Mouse (Mus musculus) embryonic facial prominence, embryonic 14.5 days (tissue): ENCODE measurements around the gene Rdh12. TPM values are rescaled to one million over a fixed set of nuclear protein-coding genes. Genes with fewer than 3 reads are reported as not detected.
"Not testable (repeated sequence)": the region's sequence is repeated elsewhere in the genome, so short reads cannot be mapped to it uniquely, and the experiment has no call there.

Experiments used
- ATAC-seq: fragments of 200-750 bp; cut with Nextera tagmentation; 2 replicates; pipeline ENCODE4 v1.8.0; 2017; ENCODE audit warnings: low read depth, moderate number of reproducible peaks, moderate TSS enrichment
- DNase-seq: peaks from one replicate; pipeline ENCODE4 v3.0.0-alpha.2; 2015; ENCODE audit warnings: low spot score
- H3K27ac ChIP-seq: fragments of 300-500 bp; sonication (generic); replicated peaks from 2 replicates; pipeline ENCODE4 v1.5.1; 2014; ENCODE audit warnings: low read depth, mild to moderate bottlenecking, low read length, moderate library complexity
- H3K27me3 ChIP-seq: fragments of 300-500 bp; sonication (generic); replicated peaks from 2 replicates; pipeline ENCODE4 v1.6.1; 2014; ENCODE audit warnings: low read length; ENCODE audit not compliant: control insufficient read depth, insufficient read depth
- H3K36me3 ChIP-seq: fragments of 300-500 bp; sonication (generic); 2 replicates; pipeline ENCODE4 v1.6.1; 2014; ENCODE audit warnings: low read length, mixed read lengths; ENCODE audit not compliant: control insufficient read depth, insufficient read depth
- H3K4me1 ChIP-seq: fragments of 300-500 bp; sonication (generic); 2 replicates; pipeline ENCODE4 v1.6.1; 2014; ENCODE audit warnings: antibody characterized with exemption, low read length; ENCODE audit not compliant: control insufficient read depth, insufficient read depth
- H3K4me2 ChIP-seq: fragments of 300-500 bp; sonication (generic); 2 replicates; pipeline ENCODE4 v1.6.1; 2014; ENCODE audit warnings: low read depth, mild to moderate bottlenecking, low read length, moderate library complexity, mixed read lengths
- H3K4me3 ChIP-seq: fragments of 300-500 bp; sonication (generic); 2 replicates; pipeline ENCODE4 v1.5.1; 2014; ENCODE audit warnings: low read depth, mild to moderate bottlenecking, low read length
- H3K9ac ChIP-seq: fragments of 300-500 bp; sonication (generic); 2 replicates; pipeline ENCODE4 v1.6.1; 2014; ENCODE audit warnings: low read depth, mild to moderate bottlenecking, low read length, moderate library complexity, mixed read lengths
- H3K9me3 ChIP-seq: fragments of 300-500 bp; sonication (generic); 2 replicates; pipeline ENCODE4 v1.6.1; 2016; ENCODE audit warnings: low read length; ENCODE audit not compliant: control insufficient read depth
- WGBS: fragments of 180-500 bp; shearing (Covaris S2); extraction: QIAGEN DNeasy Blood & Tissue Kit; methylation state at CpG from one replicate; pipeline ENCODE4 v1.1.7; 2014; 5-methylcytosine and 5-hydroxymethylcytosine counted together
- polyA plus RNA-seq: library from polyadenylated mRNA; unstranded; fragments of >200 nt; fragmentation: Nextera tagmentation; extraction: Ambion mirVana; gene quantifications from 2 replicates; pipeline ENCODE4 v1.2.1, GENCODE M21; 2014

Gene Rdh12
- polyA plus RNA-seq, 1 experiment from 2014 or later = 6.9 TPM

DNA sequence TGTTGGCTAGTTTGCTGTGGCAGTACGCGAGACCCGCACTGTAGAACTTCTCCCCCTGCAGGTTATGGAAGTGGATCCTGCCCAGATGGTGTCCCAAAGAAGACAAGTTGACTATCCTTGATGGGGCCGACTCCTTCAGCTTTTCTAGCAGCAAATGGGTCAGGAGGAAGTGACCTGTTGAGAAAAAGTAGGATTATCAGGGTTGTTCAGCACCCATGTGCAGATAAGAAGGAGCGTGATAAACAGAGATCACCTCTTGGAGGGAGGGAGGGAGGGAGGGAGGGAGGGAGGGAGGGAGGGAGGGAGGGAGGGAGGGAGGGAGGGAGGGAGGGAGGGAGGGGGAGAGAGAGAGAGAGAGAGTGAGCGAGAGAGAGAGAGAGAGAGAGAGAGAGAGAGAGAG lies 23.6 kb upstream of the Rdh12 start:
- not testable (repeated sequence) for H3K4me1 ChIP-seq, H3K9me3 ChIP-seq, H3K27ac ChIP-seq, H3K4me2 ChIP-seq, ATAC-seq, H3K4me3 ChIP-seq, H3K9ac ChIP-seq, H3K27me3 ChIP-seq, DNase-seq
- H3K36me3 ChIP-seq = peaks cover 71% of the 10 kb centered on the region
- 92% methylated on average over 5 of the region's 6 CpGs for WGBS

DNA sequence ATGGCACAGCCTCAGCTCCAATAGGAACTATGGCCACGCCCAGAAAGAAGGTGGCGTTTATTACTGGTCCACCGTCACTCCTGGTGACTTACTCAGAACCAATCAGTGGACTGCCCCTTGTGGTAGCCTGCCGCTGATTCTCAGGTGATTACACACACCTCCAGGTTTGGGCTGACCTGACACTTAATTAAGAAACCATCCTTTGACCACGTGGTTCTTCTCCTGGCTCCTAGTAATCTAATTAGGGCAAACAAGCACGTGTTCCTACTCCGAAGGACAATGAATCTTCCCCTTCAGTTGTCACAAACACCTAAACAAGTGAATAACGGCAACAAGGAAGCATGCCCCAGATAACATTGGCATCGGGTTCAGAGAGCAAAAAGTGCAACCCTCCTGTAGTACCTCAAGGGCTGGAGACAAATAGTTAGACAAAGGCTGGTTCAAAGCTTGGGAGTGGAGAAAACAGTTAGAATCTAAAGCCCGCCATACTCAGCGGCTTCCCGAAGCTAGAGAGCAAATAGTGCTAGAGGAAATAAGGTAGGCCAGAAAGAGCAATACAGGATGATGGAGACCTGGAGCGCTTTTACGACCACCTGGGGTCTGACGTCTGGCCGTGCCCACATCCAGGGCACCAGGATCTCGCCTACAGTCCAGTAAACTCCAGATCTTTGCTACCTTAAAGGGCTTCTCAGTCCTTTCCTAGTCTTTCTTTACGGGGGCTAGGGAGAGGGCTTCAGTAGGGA lies 17.6 kb upstream of the Rdh12 start:
- peak overlapping the region; percentile 68 for H3K4me3 ChIP-seq
- peak overlapping the region; percentile 45; the same call in 1 of the 2 replicates for H3K27ac ChIP-seq
- ATAC-seq (peak; percentile 91), DNase-seq (peak; percentile 93)
- peaks cover 25% of the 10 kb centered on the region for H3K36me3 ChIP-seq
- peak overlapping the region; percentile 86 for H3K4me2 ChIP-seq
- no peaks in the 10 kb centered on the region for H3K27me3 ChIP-seq
- H3K9ac ChIP-seq = peak overlapping the region; percentile 78
- no peaks in the 10 kb centered on the region for H3K9me3 ChIP-seq
- WGBS = 0% methylated on average over 18 of the region's 18 CpGs
- H3K4me1 ChIP-seq = peaks cover 8% of the 10 kb centered on the region; the same call in 1 of the 2 replicates

DNA sequence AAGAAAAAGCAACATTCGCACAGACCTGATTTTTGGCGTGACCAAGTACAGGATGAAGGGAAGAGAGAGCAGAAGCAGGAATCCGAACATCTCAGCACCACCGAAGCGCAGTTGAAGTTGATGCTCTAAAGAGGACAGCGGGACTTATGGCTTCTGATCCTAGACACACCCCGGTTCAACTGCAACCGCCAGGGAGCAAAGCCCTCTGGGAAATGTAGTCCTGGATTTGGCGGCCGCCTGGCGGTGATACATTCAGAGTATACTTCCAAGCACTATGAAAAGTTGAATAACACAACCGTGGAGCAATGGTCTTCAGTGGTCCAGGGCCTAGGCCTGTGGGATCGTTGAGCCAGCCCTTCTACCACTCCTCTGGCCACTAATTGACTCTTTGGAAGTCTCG lies 17.0 kb upstream of the Rdh12 start:
- no peaks in the 10 kb centered on the region for H3K27me3 ChIP-seq
- DNase-seq = peak; percentile 93
- WGBS = 5% methylated on average over 14 of the region's 14 CpGs
- peaks cover 19% of the 10 kb centered on the region for H3K36me3 ChIP-seq
- peak overlapping the region; percentile 78 for H3K9ac ChIP-seq
- peak overlapping the region; percentile 45; the same call in 1 of the 2 replicates for H3K27ac ChIP-seq
- no peaks in the 10 kb centered on the region for H3K9me3 ChIP-seq
- peak overlapping the region; percentile 86 for H3K4me2 ChIP-seq
- peak; percentile 90 for ATAC-seq
- H3K4me1 ChIP-seq = peaks cover 8% of the 10 kb centered on the region; the same call in 1 of the 2 replicates
- H3K4me3 ChIP-seq = peak overlapping the region; percentile 68

DNA sequence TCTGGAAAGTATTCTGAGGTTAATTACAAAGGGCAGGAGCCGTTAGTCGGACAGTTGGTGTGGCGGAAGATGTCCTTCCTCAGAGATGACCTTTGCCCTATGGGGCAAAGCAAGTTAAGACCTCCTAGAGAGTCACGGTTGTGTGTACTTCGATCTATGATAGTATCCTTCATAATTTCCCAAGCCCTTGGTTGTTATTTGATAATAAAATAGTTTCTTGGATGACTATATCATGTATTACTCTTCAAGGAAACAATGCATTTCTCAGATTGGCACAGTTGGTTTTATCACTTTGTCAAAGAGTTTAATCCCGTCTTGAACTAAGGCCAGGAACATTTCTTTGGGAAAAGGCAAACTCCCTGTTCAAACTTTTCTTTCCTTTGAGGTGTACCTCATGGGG lies 16.5 kb upstream of the Rdh12 start, which contains the start of gene Rdh11:
Gene Rdh11 (minus strand): TSS at position 101 of the 400 bp plus-strand sequence.
- Histone ChIP-seq H3K4me2 (peak within 1 kb of the TSS; percentile 86), H3K27ac (peak within 1 kb of the TSS; percentile 45; the same call in 1 of the 2 replicates), H3K27me3 (no peaks in the 10 kb centered on the region), H3K4me3 (peak within 1 kb of the TSS; percentile 68), H3K36me3 (peaks cover 14% of the 10 kb centered on the region), H3K4me1 (peaks cover 8% of the 10 kb centered on the region; the same call in 1 of the 2 replicates), H3K9ac (peak within 1 kb of the TSS; percentile 78), H3K9me3 (no peaks in the 10 kb centered on the region)
- ATAC-seq = no peak
- 64% methylated on average over 6 of the region's 6 CpGs for WGBS
- no peak for DNase-seq

DNA sequence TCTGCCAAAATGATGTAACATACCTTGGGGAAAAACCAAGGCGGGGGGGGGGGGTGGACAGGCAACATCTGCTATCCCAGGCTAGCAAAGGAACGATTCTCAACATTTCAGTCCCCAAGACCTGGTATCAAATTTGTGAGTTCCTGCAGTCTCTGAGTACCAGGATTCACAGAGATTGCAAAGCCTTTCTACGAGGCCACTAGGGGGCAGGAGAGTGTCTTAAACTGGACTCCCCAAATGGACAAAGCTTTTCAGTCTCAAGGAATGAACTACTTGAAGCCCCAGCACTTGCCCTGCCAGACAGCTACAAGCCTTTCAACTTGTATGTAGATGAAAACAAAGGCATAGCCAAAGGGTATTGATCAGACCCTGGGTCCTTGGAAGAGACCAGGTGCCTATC lies 15.3 kb upstream of the Rdh12 start:
- Histone ChIP-seq H3K4me2 (no peak overlapping the region), H3K9me3 (no peaks in the 10 kb centered on the region), H3K27me3 (no peaks in the 10 kb centered on the region), H3K4me3 (no peak overlapping the region), H3K27ac (no peak overlapping the region), H3K36me3 (peaks cover 1% of the 10 kb centered on the region; the same call in 1 of the 2 replicates), H3K4me1 (peaks cover 8% of the 10 kb centered on the region; the same call in 1 of the 2 replicates), H3K9ac (no peak overlapping the region)
- ATAC-seq = no peak
- 4% methylated on average over 3 of the region's 3 CpGs for WGBS
- peak; percentile 80 for DNase-seq

DNA sequence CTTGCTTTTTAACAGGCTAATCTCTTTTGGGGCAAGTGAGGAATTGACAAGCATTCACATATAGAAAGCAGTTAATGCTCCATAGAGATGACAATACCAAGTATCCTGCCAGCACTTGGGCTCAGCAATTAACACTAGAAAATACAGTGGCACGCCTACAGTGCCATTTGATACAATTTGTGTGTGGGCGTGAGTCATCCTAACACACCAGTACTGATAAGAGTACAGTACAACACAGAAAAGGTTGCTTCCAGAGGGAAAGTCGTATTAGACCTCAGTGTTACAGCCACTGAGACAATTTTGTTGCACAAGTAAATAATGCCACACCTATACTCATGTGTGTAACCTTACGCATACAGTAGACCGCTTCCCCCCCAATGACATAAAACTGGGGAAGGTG lies 11.6 kb upstream of the Rdh12 start:
- 89% methylated on average over 5 of the region's 5 CpGs for WGBS
- ATAC-seq = no peak

DNA sequence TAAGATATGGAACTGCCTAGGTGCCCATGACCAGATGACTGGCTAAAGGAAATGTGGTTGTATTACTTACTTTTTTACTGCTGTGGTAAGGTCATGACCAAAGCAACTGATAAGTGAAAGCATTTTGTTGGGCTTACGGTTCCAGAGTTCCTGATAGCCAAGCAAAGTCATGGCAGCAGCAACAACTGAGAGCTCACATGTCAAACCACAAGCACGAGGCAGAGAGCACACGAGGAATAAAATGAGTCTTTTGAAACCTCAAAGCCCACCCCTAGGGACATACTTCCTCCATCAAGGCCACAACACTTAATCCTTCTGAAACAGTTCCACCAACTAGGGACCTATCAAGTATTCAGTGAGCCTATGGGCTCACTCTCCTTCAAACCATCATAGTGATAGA lies 6.8 kb upstream of the Rdh12 start:
- Histone ChIP-seq H3K4me1 (no peaks in the 10 kb centered on the region), H3K27ac (no peak overlapping the region), H3K4me3 (no peak overlapping the region), H3K27me3 (no peaks in the 10 kb centered on the region), H3K9me3 (no peaks in the 10 kb centered on the region), H3K4me2 (no peak overlapping the region), H3K36me3 (no peaks in the 10 kb centered on the region), H3K9ac (no peak overlapping the region)
- ATAC-seq = no peak
- 61% methylated on average over 3 of the region's 3 CpGs for WGBS
- DNase-seq = no peak

More for the DNA sequence above, 11.6 kb upstream of the Rdh12 start:
- Histone ChIP-seq H3K9ac (no peak overlapping the region), H3K9me3 (no peaks in the 10 kb centered on the region), H3K36me3 (no peaks in the 10 kb centered on the region), H3K27me3 (no peaks in the 10 kb centered on the region), H3K4me2 (no peak overlapping the region), H3K4me1 (no peaks in the 10 kb centered on the region; the same call in 1 of the 2 replicates), H3K4me3 (no peak overlapping the region), H3K27ac (no peak overlapping the region)
- DNase-seq = no peak

DNA sequence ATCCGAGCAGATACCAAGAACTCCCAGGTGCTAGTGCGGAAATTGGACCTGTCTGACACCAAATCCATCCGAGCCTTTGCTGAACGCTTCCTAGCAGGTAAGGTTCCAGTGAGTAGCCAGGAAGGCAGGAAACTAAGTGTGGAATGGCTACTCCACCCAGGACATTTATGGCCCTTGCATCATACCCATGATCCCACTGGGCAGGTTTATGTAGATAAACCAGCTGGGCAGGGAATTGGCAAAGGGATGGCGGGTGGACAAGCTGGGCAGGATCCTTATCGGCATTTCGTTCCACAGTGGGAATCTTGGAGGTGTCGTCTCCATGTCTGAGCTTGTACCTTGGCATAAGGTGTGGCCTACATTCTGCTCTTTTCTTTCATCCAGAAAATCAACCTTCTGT lies 2.7 kb downstream of the Rdh12 start:
- H3K9ac ChIP-seq = no peak overlapping the region
- ATAC-seq = no peak
- H3K4me3 ChIP-seq = no peak overlapping the region
- no peaks in the 10 kb centered on the region for H3K9me3 ChIP-seq
- no peak for DNase-seq
- no peaks in the 10 kb centered on the region for H3K36me3 ChIP-seq
- H3K4me2 ChIP-seq = no peak overlapping the region
- no peaks in the 10 kb centered on the region for H3K27me3 ChIP-seq
- H3K27ac ChIP-seq = no peak overlapping the region
- H3K4me1 ChIP-seq = peaks cover 6% of the 10 kb centered on the region; the same call in 1 of the 2 replicates
- 80% methylated on average over 8 of the region's 8 CpGs for WGBS

DNA sequence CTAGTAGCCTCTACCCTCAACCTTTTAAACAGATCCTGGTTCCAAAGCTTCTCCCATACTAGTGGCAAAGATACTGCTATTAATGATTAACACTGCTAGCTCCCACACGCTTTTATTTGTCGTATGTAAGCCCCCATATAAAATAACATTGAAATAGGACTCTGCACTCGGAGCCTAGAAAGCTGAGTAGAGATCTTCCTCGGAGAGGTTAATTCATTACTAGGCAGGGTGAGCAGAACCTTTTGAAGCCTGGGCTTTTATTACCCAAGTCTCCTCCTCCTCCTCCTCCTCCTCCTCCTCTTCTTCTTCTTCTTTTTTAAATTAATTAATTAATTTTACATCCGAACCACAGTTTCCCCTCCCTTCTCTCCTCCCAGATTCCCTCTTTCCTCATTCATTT lies 8.8 kb downstream of the Rdh12 start:
- no peak overlapping the region for H3K27ac ChIP-seq
- WGBS = 63% methylated on average over 5 of the region's 5 CpGs
- no peak for ATAC-seq

More for the DNA sequence above, 8.8 kb downstream of the Rdh12 start:
- Histone ChIP-seq H3K9ac (no peak overlapping the region), H3K4me2 (no peak overlapping the region), H3K4me3 (no peak overlapping the region), H3K36me3 (no peaks in the 10 kb centered on the region), H3K9me3 (no peaks in the 10 kb centered on the region), H3K4me1 (no peaks in the 10 kb centered on the region), H3K27me3 (no peaks in the 10 kb centered on the region)
- DNase-seq = no peak
